ENCODE assay signal across 11 mouse cellular contexts in genomic region chr15:86015860-86016541, GRCm38 (mm10). TPM values are rescaled to one million over a fixed set of nuclear protein-coding genes. Genes with fewer than 3 reads are reported as not detected.
A peak's percentile ranks its signal among the peaks of the same experiment; 100 is the strongest.
DNase-seq lines count a peak whose midpoint lies in the region; ATAC-seq and TF ChIP-seq lines count a peak whose summit lies in the region.
"Had no signal": no experiment of that assay in that cellular context is flagged by ENCODE, and none has a peak within 500 bp of the region (broad histone marks: within the 10 kb centered on the region; RNA-seq: fewer than 3 reads in every experiment).

No protein-coding gene starts in this region.

- no peak overlapping the region for H3K9ac ChIP-seq in heart, postnatal 0 days (replicated peaks; ENCODE audit: low read depth, low read length)
- peak overlapping the region; percentile 2; the same call in 1 of the 2 replicates for H3K9ac ChIP-seq in ES-E14 (ENCODE audit: insufficient read depth, low read depth, low read length, poor library complexity, severe bottlenecking)
- H3K9ac ChIP-seq in liver, embryonic 14.5 days (replicated peaks), result no peak overlapping the region
- H3K9ac ChIP-seq: embryonic facial prominence, embryonic 12.5 days; hindbrain, embryonic 15.5 days; limb, embryonic 12.5 days had no signal

- in situ Hi-C loops in ES-E14 (cut with MboI; ENCODE audit: low sequenced_read_pairs in 2 of 2, unreplicated experiment in 2 of 2), result no loop called here

- H3K36me3 ChIP-seq in heart, postnatal 0 days (replicated peaks; ENCODE audit: control insufficient read depth, insufficient read depth, low read length), result no peaks in the 10 kb centered on the region
- H3K36me3 ChIP-seq in ES-E14 (ENCODE audit: control insufficient read depth, insufficient read depth, low read length, poor library complexity, severe bottlenecking), result no peaks in the 10 kb centered on the region; the same call in 1 of the 2 replicates
- H3K36me3 ChIP-seq in liver, embryonic 14.5 days (replicated peaks; ENCODE audit: control insufficient read depth, insufficient read depth, low read depth), result no peaks in the 10 kb centered on the region
- H3K36me3 ChIP-seq: embryonic facial prominence, embryonic 12.5 days; hindbrain, embryonic 15.5 days; limb, embryonic 12.5 days had no signal

- no peak for TF ChIP-seq CTCF in heart, postnatal 0 days (IDR thresholded peaks at IDR 0.05; ENCODE audit: low read depth)
- TF ChIP-seq CTCF in liver, embryonic 14.5 days (IDR thresholded peaks at IDR 0.05; ENCODE audit: low read depth), result no peak

- no peaks in the 10 kb centered on the region for H3K27me3 ChIP-seq in heart, postnatal 0 days (ENCODE audit: control insufficient read depth, insufficient read depth, low read length)
- H3K27me3 ChIP-seq in liver, embryonic 14.5 days (ENCODE audit: control insufficient read depth, insufficient read depth, low read length), result no peaks in the 10 kb centered on the region
- H3K27me3 ChIP-seq: embryonic facial prominence, embryonic 12.5 days; hindbrain, embryonic 15.5 days; limb, embryonic 12.5 days had no signal

- peak; percentile 47 for ATAC-seq in heart, postnatal 0 days (ENCODE audit: insufficient read depth, low read depth)
- peak; percentile 78 for ATAC-seq in liver, embryonic 14.5 days (ENCODE audit: insufficient read depth)

- intact Hi-C loops in heart, postnatal 36 days (cut with DNase I), result no loop called here

- no peak overlapping the region for H3K27ac ChIP-seq in heart, postnatal 0 days (ENCODE audit: low read depth)
- peak overlapping the region; percentile 61; the same call in 1 of the 2 replicates for H3K27ac ChIP-seq in ES-E14 (ENCODE audit: insufficient read depth, low read depth, low read length, poor library complexity, severe bottlenecking)
- no peak overlapping the region for H3K27ac ChIP-seq in liver, embryonic 14.5 days
- H3K27ac ChIP-seq: embryonic facial prominence, embryonic 12.5 days; hindbrain, embryonic 15.5 days; limb, embryonic 12.5 days had no signal

- H3K4me2 ChIP-seq in heart, postnatal 0 days (ENCODE audit: low read depth, low read length), result no peak overlapping the region
- H3K4me2 ChIP-seq in liver, embryonic 14.5 days (ENCODE audit: low read depth), result no peak overlapping the region; the same call in 1 of the 2 replicates
- H3K4me2 ChIP-seq: embryonic facial prominence, embryonic 12.5 days; hindbrain, embryonic 15.5 days; limb, embryonic 12.5 days had no signal

- H3K9me3 ChIP-seq in heart, postnatal 0 days (replicated peaks; ENCODE audit: control insufficient read depth, low read length), result no peaks in the 10 kb centered on the region
- H3K9me3 ChIP-seq in ES-E14 (ENCODE audit: control insufficient read depth, insufficient read depth, low read depth, low read length), result no peaks in the 10 kb centered on the region
- no peaks in the 10 kb centered on the region for H3K9me3 ChIP-seq in liver, embryonic 14.5 days (ENCODE audit: control insufficient read depth, low read length)
- H3K9me3 ChIP-seq: hindbrain, embryonic 15.5 days had no signal

- no peak for TF ChIP-seq EP300 in heart, postnatal 0 days (IDR thresholded peaks at IDR 0.05; ENCODE audit: low read depth)
- TF ChIP-seq EP300 in liver, embryonic 14.5 days (IDR thresholded peaks at IDR 0.05; ENCODE audit: low read depth), result no peak

- 18% methylated on average over 13 of the region's 13 CpGs for WGBS in heart, postnatal 0 days
- 25% methylated on average over 13 of the region's 13 CpGs for WGBS in liver, embryonic 14.5 days (ENCODE audit: insufficient replicate concordance)

- H3K4me1 ChIP-seq in heart, postnatal 0 days (ENCODE audit: control insufficient read depth, insufficient read depth), result peaks cover 24% of the 10 kb centered on the region
- H3K4me1 ChIP-seq in ES-E14 (ENCODE audit: control insufficient read depth in 2 of 2, insufficient read depth in 2 of 2, low read length in 2 of 2, poor library complexity in 1 of 2), result peaks cover 5 to 23% of the 10 kb centered on the region in 2 experiments; a peak in 3 of 4 replicates
- peaks cover 2 to 13% of the 10 kb centered on the region in 2 experiments; a peak in 2 of 4 replicates for H3K4me1 ChIP-seq in liver, embryonic 14.5 days (replicated peaks; ENCODE audit: control insufficient read depth in 2 of 2, insufficient read depth in 2 of 2, low read length in 1 of 2)
- H3K4me1 ChIP-seq: embryonic facial prominence, embryonic 12.5 days had no signal

- DNase-seq in heart, postnatal 0 days (ENCODE audit: low spot score), result no peak
- no peak for DNase-seq in heart, postnatal 36 days
- peak; percentile 61 for DNase-seq in 416B (ENCODE audit: low read depth)
- no peak for DNase-seq in ES-E14 (ENCODE audit: low read depth, low spot score)
- no peak for DNase-seq in liver, embryonic 14.5 days (ENCODE audit: low read depth in 3 of 3, low spot score in 3 of 3)
- no peak for DNase-seq in embryo, embryonic 10 days (ENCODE audit: low spot score)
- no peak for DNase-seq in layer of hippocampus, postnatal 25 days (ENCODE audit: extremely low spot score in 1 of 2, low spot score in 1 of 2)
- no peak for DNase-seq in frontal cortex, postnatal 36 days (ENCODE audit: low spot score in 2 of 2)

- no peak overlapping the region for H3K4me3 ChIP-seq in heart, postnatal 0 days (ENCODE audit: low read depth, low read length)
- no peak overlapping the region for H3K4me3 ChIP-seq in ES-E14 (ENCODE audit: insufficient read depth in 1 of 2, low read depth in 1 of 2, low read length in 2 of 2, poor library complexity in 1 of 2, severe bottlenecking in 1 of 2)
- no peak overlapping the region for H3K4me3 ChIP-seq in liver, embryonic 14.5 days (ENCODE audit: insufficient read depth in 1 of 2, low read depth in 2 of 2, low read length in 2 of 2)
- H3K4me3 ChIP-seq: embryonic facial prominence, embryonic 12.5 days; hindbrain, embryonic 15.5 days; limb, embryonic 12.5 days had no signal

TF ChIP-seq in ES-E14, 5 proteins besides CTCF, POLR2A, EP300 and RAD21:
- TF ChIP-seq MAFK (IDR thresholded peaks at IDR 0.05; ENCODE audit: insufficient read depth, low read depth, low read length), result no peak
- no peak for TF ChIP-seq ZC3H11A (IDR thresholded peaks at IDR 0.05; ENCODE audit: borderline replicate concordance, low read depth, low read length)
- no peak for TF ChIP-seq CHD2 (IDR thresholded peaks at IDR 0.05; ENCODE audit: low read depth, low read length)
- TF ChIP-seq HCFC1 (IDR thresholded peaks at IDR 0.05; ENCODE audit: borderline replicate concordance, insufficient read depth, low read length), result no peak
- TF ChIP-seq ZNF384 (IDR thresholded peaks at IDR 0.05; ENCODE audit: low read depth, low read length), result no peak

RNA-seq across cellular contexts. Expression of gene Celsr1, which starts 17.6 kb away (rescaled TPM):
- total RNA-seq in heart, postnatal 0 days (2014; rRNA removed; ENCODE audit: low replicate concordance), result 17.4 and 18.0 TPM in 2 replicates
- 0.80 and 0.97 TPM in 2 replicates for polyA plus RNA-seq in heart, postnatal 0 days (2015; fragmentation: Nextera tagmentation; extraction: Ambion mirVana)
- total RNA-seq in heart, postnatal 36 days (2021), result 1 to 10 TPM; 6.4 to 7.2 TPM
- total RNA-seq in ES-E14 (2012; rRNA removed), result 12.6 and 40.3 TPM in 2 replicates
- polyA plus RNA-seq in liver, embryonic 14.5 days (2012; rRNA removed), result 0.11 and 0.12 TPM in 2 replicates
- 0.06 and 0.09 TPM in 2 replicates for polyA plus RNA-seq in liver, embryonic 14.5 days (2014; fragmentation: Nextera tagmentation; extraction: Ambion mirVana)
- total RNA-seq in layer of hippocampus, postnatal 25 days (2021), result 1 to 10 TPM; 4.5 to 6.1 TPM

RNA-seq across cellular contexts. Expression of gene Gramd4, which starts 41.5 kb away (rescaled TPM):
- total RNA-seq in heart, postnatal 0 days (2014; rRNA removed; ENCODE audit: low replicate concordance), result 31.8 and 35.0 TPM in 2 replicates
- 15.4 and 16.2 TPM in 2 replicates for polyA plus RNA-seq in heart, postnatal 0 days (2015; fragmentation: Nextera tagmentation; extraction: Ambion mirVana)
- total RNA-seq in heart, postnatal 36 days (2021), result 10 to 100 TPM; 29.6 to 35.3 TPM
- 19.6 and 24.5 TPM in 2 replicates for total RNA-seq in ES-E14 (2012; rRNA removed)
- 6.1 and 7.5 TPM in 2 replicates for polyA plus RNA-seq in liver, embryonic 14.5 days (2012; rRNA removed)
- 2.5 and 4.0 TPM in 2 replicates for polyA plus RNA-seq in liver, embryonic 14.5 days (2014; fragmentation: Nextera tagmentation; extraction: Ambion mirVana)
- total RNA-seq in layer of hippocampus, postnatal 25 days (2021), result 10 to 100 TPM; 25.9 to 27.7 TPM
